Mouse (Mus musculus) liver, adult 2 months (tissue): ENCODE measurements at regions not wholly inside any gene's neighbourhood (a gene's known extent, or its start where the extent isn't known, plus 50 kb on each side); places are given as distances from the start of the nearest gene placed in this dataset.
"Not testable (repeated sequence)": the region's sequence is repeated elsewhere in the genome, so short reads cannot be mapped to it uniquely, and the experiment has no call there.

ENCODE experiments used
- DNase-seq: peaks from one replicate; pipeline ENCODE4 v3.0.0-alpha.2; 2011; ENCODE audit warnings: low read depth, low spot score; ENCODE audit errors: extremely low read depth
- H3K27ac ChIP-seq: fragments of 200-500 bp; replicated peaks from 2 replicates; pipeline ENCODE4 v1.5.1; 2012; ENCODE audit warnings: low read depth, mild to moderate bottlenecking, control low read depth, inconsistent platforms, low read length; ENCODE audit not compliant: insufficient read depth
- H3K27me3 ChIP-seq: fragments of 200-500 bp; 2 replicates; pipeline ENCODE4 v1.6.1; 2012; ENCODE audit warnings: mild to moderate bottlenecking, moderate library complexity, low read length, inconsistent platforms; ENCODE audit not compliant: control insufficient read depth, insufficient read depth
- H3K36me3 ChIP-seq: fragments of 200-500 bp; 2 replicates; pipeline ENCODE4 v1.6.1; 2012; ENCODE audit warnings: low read length, inconsistent platforms; ENCODE audit not compliant: control insufficient read depth, insufficient read depth
- H3K4me1 ChIP-seq: fragments of 200-500 bp; 2 replicates; pipeline ENCODE4 v1.6.1; 2011; ENCODE audit warnings: low read length; ENCODE audit not compliant: control insufficient read depth, insufficient read depth
- H3K4me3 ChIP-seq: fragments of 200-500 bp; 2 replicates; pipeline ENCODE4 v1.5.1; 2011; ENCODE audit warnings: low read depth, mild to moderate bottlenecking, control low read depth, low read length, moderate library complexity; ENCODE audit not compliant: insufficient read depth
- H3K79me2 ChIP-seq: fragments of 200-500 bp; 2 replicates; pipeline ENCODE4 v1.6.1; 2012; ENCODE audit warnings: inconsistent platforms, mild to moderate bottlenecking, low read length, moderate library complexity; ENCODE audit not compliant: control insufficient read depth, insufficient read depth
- H3K9ac ChIP-seq: fragments of 200-500 bp; 2 replicates; pipeline ENCODE4 v1.6.1; 2012; ENCODE audit warnings: low read depth, mild to moderate bottlenecking, control low read depth, inconsistent platforms, low read length
- WGBS: fragments of 180-500 bp; shearing (Covaris S2); methylation state at CpG from one replicate; pipeline ENCODE4 v1.1.7; 2018; 5-methylcytosine and 5-hydroxymethylcytosine counted together

DNA sequence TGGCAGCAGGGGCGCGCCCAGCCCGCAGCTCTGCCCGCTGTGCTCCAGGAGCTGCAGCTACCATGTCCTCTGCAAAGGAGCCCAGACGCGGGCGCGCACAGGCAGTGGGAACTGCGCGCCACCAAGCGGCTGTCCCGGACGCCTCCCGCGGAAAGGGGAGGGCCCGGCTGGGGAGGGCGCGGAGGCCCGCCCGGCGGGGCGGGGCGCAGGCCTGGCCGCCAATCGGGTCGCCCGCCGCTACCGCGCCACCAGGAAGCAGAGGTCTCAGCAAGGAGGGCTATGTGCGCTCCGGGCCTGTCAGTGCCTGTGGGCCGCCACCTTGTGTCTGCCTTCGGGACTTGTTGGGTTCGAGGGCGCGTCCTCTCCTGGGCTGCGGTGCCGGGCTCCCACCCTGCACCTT lies 367.0 kb upstream of the Ywhaq start:
- not testable (repeated sequence) for H3K4me1 ChIP-seq, H3K27ac ChIP-seq, H3K79me2 ChIP-seq, H3K36me3 ChIP-seq, H3K9ac ChIP-seq, H3K27me3 ChIP-seq
- H3K4me3 ChIP-seq = peak overlapping the region; percentile 38; the same call in 1 of the 2 replicates
- peak; percentile 7 for DNase-seq
- 3% methylated on average over 38 of the region's 39 CpGs for WGBS

DNA sequence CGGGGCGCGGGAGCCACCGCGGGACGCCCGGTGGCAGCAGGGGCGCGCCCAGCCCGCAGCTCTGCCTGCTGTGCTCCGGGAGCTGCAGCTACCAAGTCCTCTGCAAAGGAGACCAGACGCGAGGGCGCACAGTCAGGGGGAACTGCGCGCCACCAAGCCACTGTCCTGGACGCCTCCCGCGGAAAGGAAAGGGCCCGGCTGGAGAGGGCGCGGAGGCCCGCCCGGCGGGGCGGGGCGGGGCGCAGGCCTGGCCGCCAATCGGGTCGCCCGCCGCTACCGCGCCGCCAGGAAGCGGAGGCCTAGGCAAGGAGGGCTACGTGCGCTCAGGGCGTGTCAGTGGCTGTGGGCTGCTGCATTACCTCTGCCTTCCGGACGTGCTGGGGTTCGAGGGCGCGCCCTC lies 361.3 kb upstream of the Ywhaq start:
- WGBS = 4% methylated on average over 42 of the region's 45 CpGs
- not testable (repeated sequence) for H3K27me3 ChIP-seq, H3K79me2 ChIP-seq, H3K4me1 ChIP-seq, H3K9ac ChIP-seq, H3K4me3 ChIP-seq, H3K27ac ChIP-seq, DNase-seq, H3K36me3 ChIP-seq

DNA sequence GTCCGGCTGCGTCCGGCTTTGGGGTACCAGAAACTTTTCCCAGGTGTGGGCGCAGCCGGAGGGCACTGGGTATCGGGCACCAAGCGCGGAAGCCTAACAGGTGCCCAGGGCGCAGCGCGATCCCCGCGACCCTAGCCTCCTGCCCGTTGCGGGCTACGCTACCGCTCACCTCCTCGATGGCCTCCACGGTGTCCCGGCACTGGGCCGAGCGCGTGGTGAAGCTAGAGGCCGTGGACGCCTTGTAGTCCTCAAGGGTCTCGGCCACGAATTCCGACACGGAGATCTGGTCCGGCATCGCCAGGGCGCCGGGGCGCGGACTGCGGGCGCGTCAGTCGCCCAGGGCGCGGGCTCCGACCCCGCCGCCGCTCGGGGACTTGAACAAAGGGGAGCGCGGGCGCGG lies 360.9 kb upstream of the Ywhaq start:
- not testable (repeated sequence) for H3K9ac ChIP-seq

DNA sequence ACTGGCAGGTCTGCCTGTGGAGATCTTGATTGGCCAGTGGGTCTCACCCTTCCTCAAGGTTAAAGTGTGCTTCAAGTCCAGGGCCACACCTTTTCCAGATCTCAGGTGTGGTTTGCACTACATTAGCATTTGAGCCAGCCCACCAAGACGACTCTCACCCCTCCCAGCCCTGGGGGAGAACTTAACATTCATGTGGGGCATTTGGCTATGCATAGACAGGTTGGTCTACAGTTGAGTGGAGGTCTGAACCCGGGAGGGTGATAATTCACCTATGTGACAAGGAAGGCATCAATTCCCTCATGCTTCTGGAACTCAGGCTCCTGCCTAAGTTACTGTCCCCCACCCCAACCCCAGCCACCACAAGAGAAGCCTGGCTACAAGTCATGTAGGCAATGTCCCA lies 350.3 kb upstream of the Ywhaq start:
- WGBS = 80% methylated on average over 2 of the region's 2 CpGs

More for the DNA sequence above, 360.9 kb upstream of the Ywhaq start:
- not testable (repeated sequence) for H3K4me1 ChIP-seq, DNase-seq, H3K27me3 ChIP-seq, H3K4me3 ChIP-seq, H3K36me3 ChIP-seq, H3K27ac ChIP-seq, H3K79me2 ChIP-seq
- WGBS = 18% methylated on average over 50 of the region's 50 CpGs

More for the DNA sequence above, 350.3 kb upstream of the Ywhaq start:
- DNase-seq, H3K27me3 ChIP-seq, H3K9ac ChIP-seq, H3K4me1 ChIP-seq, H3K36me3 ChIP-seq, H3K27ac ChIP-seq, H3K79me2 ChIP-seq, H3K4me3 ChIP-seq: not testable (repeated sequence)
